Mouse (Mus musculus) layer of hippocampus, postnatal 10 days (tissue): ENCODE measurements at regions not wholly inside any gene's neighbourhood (a gene's known extent, or its start where the extent isn't known, plus 50 kb on each side); places are given as distances from the start of the nearest gene placed in this dataset.

Experiments
- DNase-seq, 2 experiments: peaks; one replicate each; pipeline ENCODE4 v3.0.0; 2021; ENCODE audit warnings: low spot score in 2 of 2

DNA sequence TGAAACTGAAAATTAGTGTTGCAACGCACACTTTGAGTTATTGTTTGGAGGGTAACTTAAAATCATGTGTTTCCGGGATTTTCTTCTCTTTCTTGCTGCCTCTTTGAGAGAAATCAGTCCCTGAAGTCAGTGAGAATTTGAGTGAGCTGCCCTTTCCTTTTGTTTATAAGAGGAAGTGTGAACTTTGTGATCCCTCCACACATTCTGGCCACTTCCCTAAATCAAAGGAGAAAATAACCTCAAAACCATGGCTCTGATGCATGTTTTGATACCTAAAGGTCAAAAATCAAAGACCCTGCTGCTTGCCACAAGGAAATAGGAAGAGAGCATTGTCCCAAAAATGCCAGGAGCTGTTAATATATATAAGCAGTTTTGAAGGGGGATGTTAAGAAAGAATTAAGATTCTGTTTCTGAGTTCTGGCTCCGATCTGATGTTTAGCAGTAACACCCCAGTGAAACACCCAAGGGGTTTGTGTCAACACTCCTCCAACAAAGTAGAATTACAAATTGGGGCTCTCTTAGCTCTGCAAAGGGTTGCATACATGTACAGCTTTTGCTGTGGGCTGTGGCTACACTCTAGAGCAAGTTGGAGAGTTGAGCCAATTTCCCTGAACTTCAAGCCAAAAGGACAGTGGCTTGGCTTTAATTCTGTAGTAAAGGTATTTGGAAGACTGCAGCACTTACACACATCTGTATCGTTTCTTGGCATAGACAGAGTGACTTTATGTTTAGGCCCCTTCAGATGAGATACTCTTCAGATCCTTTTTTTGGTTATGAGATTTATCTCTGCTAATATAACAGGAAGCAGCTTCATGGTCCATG lies 97.5 kb upstream of the Marcks start:
- DNase-seq = no peak

DNA sequence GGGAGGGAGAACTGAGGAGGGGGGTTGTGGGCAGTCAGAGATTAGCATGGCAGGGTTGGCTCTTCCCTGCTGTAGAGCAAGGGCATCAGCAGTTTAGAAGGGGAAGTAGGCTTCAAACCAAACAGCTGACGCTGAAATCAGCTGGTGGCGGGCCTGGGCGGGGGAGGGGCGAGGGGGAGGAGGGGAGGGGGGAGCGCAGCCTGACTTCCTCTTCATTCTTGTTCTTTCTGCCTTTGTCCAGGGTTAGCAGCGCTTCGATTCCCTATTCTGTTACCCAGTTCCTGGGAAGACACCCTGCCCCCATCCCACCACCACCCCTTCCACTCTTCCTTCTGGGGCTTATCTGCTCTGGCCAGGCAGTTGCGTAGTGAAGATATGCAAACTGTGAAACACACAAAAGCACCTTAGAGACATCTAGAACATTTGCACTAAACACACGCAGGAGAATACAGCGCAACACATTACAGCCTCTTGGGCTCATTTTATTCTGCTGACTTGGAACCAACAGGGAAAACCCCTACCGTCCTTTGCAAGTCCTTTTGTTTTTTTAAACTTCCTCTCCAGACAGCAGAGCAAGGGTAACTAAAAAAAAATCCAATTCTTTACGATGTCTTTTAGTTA lies 93.3 kb upstream of the Marcks start:
- peak in 1 of 2 experiments; percentile 29 for DNase-seq

- no peak for DNase-seq
Measured at GRCm38 (mm10) chr10:37231159-37231558, 92.4 kb upstream of the Marcks start.

GRCm38 (mm10) chr10:37227889-37228288 lies 89.2 kb upstream of the Marcks start:
- no peak for DNase-seq

GRCm38 (mm10) chr10:37221730-37222129 lies 83.0 kb upstream of the Marcks start:
- DNase-seq = no peak

DNA sequence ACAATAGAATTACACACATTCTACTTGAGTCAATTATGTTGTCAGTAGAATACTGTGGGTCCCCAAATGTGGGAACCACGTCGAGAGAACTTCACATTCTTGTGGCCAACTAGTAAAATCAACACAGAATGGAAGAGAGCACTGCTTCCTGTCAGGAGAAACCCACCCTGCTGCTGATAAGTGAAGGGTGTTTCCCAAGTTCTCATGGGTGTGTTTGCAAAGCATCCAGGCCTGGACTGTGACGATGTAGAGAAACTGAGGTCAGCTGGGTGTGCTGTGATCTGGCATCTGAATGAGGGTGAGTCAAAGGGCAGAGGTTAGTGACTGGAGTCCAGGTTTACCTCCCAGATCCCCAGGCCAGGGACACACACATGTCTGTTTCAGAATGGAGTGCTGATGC lies 81.7 kb upstream of the Marcks start:
- no peak for DNase-seq

DNA sequence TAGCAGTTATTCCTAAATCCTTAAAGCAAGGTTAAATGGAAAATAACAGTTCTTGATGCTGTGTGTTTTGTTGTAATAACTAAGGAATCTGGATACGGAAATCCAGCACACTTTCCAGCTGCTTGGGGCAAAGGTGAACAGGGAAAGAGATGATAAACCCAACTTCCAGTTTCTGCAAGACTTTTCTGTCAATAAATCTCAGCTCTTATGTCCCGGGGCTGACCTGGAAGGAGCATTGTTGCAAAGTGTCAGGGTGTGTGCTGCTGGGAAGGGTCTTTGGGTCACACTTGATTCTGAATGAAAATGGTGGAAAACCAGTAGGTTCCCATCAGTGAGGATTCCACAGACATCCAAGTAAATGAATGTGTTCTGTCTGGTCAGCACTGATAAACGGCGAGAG lies 81.2 kb upstream of the Marcks start:
- no peak for DNase-seq

- DNase-seq = no peak
Measured at GRCm38 (mm10) chr10:37219381-37219780, 80.7 kb upstream of the Marcks start.

GRCm38 (mm10) chr10:37214656-37215055 lies 75.9 kb upstream of the Marcks start:
- no peak for DNase-seq

DNA sequence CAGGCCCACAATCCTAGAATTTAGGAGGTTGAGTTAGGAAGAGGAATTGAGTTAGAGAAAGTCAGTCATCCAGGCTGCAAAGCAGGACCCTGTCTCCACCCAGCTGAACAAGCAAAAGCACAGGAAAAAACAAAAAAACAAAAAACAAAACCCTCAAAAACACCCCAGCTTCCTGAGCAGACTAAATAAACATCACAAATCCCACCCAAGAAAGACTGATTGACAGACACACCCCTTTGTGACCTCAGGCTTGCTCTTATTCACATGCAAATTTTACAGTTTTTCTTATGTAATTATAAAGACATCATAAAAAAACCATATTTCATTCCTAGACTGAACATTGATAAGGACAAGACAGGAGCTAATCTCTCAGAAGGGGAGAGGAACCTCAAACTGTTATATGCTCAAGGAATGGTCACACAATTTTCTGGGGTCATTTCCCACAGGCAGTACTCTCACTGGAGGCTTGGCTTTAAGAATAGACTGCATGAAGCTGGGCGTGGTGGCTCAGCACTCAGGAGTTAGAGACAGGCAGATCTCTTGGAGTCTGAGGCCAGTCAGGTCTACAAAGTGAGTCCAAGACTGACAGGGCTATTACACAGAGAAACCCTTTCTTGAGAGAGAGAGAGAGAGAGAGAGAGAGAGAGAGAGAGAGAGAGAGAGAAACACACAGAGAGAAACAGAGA lies 73.8 kb upstream of the Marcks start:
- DNase-seq = no peak

DNA sequence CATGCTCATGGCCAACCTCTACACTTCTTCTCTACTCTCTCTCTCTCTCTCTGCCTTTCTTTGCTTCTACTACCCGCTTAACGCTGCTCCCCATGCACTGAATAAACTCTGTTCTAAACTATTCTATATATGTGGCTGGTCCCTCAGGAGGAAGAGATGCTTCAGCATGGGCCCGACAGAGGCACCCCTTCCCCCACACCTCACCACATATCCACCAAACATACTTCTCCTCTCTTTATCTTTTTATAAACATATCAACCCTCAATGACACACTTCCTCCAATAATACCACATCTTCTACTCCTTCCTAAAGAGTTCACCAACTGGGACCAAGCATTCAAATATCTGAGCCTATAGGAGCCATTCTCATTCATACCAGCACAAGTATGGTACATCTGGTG lies 72.6 kb upstream of the Marcks start:
- DNase-seq = no peak

DNA sequence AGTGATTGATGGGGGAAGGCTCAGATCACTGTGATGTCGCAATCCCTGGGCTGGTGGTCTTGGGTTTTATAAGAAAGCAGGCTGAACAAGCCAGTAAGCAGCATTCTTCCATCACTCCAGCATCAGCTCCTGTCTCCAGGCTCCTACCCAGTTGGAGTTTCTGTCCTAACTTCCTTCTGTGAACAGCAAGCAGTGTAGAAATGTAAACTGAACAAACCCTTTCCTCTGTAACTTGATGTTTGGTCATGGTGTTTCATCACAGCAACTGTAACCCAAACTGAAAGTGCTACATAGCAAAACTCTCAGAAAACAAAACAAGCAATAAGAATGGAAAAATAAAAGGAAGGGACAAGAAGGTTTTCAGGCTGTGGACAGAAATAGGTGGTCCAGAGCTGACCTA lies 71.5 kb upstream of the Marcks start:
- DNase-seq = no peak

GRCm38 (mm10) chr10:37206986-37207385 lies 68.3 kb upstream of the Marcks start:
- DNase-seq = no peak

GRCm38 (mm10) chr10:37206546-37206945 lies 67.8 kb upstream of the Marcks start:
- no peak for DNase-seq

GRCm38 (mm10) chr10:37203709-37204108 lies 65.0 kb upstream of the Marcks start:
- DNase-seq = no peak

- DNase-seq = no peak
Measured at GRCm38 (mm10) chr10:37194798-37195453, 56.2 kb upstream of the Marcks start.

DNA sequence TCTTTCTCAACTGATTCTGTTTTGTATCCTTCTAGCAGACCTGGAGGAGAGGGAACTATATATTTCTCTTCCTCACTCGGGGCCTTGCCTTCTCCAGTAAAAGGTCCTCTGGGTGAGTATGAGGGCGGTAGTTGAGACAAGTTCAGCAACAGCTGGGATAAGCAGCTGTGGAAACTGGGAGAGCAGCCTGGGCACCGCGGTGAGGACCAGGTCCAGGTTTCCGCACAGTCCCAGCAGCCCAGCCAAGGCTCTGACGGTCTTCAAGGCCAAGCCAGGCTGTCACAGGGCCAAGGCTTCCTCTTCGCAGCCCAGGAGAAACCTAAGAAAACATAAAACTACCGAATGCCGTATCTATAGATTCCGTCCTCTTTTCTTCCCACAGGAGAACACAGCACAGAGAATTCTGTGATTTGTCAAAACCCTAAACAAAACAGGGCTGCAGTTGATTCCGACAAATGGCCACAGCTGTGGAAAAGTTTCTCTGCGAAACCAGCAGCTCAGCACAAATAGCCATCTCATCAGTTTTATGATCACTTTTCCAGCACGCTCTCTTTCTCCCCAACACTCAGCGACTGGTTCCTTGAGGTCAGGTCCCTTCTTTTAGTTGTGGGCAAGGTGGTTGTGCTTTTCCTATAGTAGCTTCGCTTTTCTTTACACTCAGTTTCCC lies 55.5 kb upstream of the Marcks start:
- no peak for DNase-seq

GRCm38 (mm10) chr10:37192661-37193060 lies 53.9 kb upstream of the Marcks start:
- DNase-seq = no peak

DNA sequence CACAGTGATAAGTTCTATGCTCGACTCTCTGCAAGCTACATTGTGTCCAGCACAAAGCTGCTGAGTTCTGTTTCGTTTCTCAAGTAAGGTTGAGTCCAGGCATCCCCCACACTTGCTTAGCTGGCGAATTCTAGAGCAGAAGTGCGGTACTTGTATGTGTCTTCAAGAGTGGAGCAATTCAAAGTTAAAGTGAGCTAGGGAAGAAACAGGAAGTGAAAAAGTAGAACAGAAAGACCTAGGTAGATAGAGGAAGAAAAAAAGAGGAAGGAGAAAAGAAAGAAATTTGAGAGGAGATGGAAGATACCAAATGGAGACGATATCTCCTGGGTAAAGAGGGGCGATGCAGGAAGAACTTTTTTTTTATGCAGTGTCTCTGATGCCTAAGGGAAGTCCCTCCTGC lies 51.4 kb upstream of the Marcks start:
- no peak for DNase-seq
